Mouse (Mus musculus) CH12.LX (cell line): ENCODE results near the gene Tmem178b. TPM values are rescaled to one million over a fixed set of nuclear protein-coding genes. Genes with fewer than 3 reads are reported as not detected.

Experiments used
- DNase-seq: peaks from one replicate; pipeline ENCODE4 v3.0.0-alpha.2; 2013; ENCODE audit errors: extremely low read depth
- H3K27ac ChIP-seq: 2 replicates; pipeline ENCODE4 v1.5.1; 2012; ENCODE audit warnings: low read depth, mild to moderate bottlenecking, control low read depth, moderate library complexity; ENCODE audit not compliant: insufficient read depth
- H3K27me3 ChIP-seq: replicated peaks from 2 replicates; pipeline ENCODE3; 2012; ENCODE audit warnings: inconsistent platforms
- H3K36me3 ChIP-seq, 2 experiments: replicated peaks in 1 of 2; 2 replicates each; pipeline versions ENCODE3 to v1.6.1; 2012; ENCODE audit warnings: inconsistent platforms in 1 of 2, low read length in 1 of 2, mild to moderate bottlenecking in 1 of 2, mixed read lengths in 1 of 2, moderate library complexity in 1 of 2; ENCODE audit not compliant: control insufficient read depth in 1 of 2, insufficient read depth in 1 of 2
- H3K4me1 ChIP-seq, 2 experiments: 2 replicates each; pipeline ENCODE4 v1.6.1; 2012; ENCODE audit warnings: inconsistent platforms in 1 of 2, moderate library complexity in 1 of 2; ENCODE audit not compliant: insufficient read depth in 2 of 2, control insufficient read depth in 1 of 2
- H3K4me2 ChIP-seq: 2 replicates; pipeline ENCODE4 v1.6.1; 2012; ENCODE audit warnings: low read depth, mild to moderate bottlenecking, control low read depth; ENCODE audit not compliant: poor library complexity, insufficient read depth, severe bottlenecking
- H3K4me3 ChIP-seq, 3 experiments: fragments of 150-350 bp in 1 of 3; sonication (generic) in 1 of 3; replicated peaks in 1 of 3; 2 replicates each; pipeline versions ENCODE3 to v1.5.1; 2011 to 2012; ENCODE audit warnings: low read depth in 2 of 3, low read length in 2 of 3, mild to moderate bottlenecking in 2 of 3, moderate library complexity in 2 of 3, control low read depth in 1 of 3, improper control_type of control experiment in 1 of 3, inconsistent platforms in 1 of 3, mixed read lengths in 1 of 3; ENCODE audit not compliant: poor library complexity in 1 of 3
- H3K79me2 ChIP-seq: replicated peaks from 2 replicates; pipeline ENCODE4 v1.6.1; 2012; ENCODE audit warnings: mild to moderate bottlenecking, moderate library complexity; ENCODE audit not compliant: control insufficient read depth, poor library complexity, insufficient read depth, severe bottlenecking; ENCODE audit errors: extremely low read depth
- H3K9ac ChIP-seq: 2 replicates; pipeline ENCODE4 v1.6.1; 2012; ENCODE audit warnings: low read depth, mild to moderate bottlenecking, control low read depth, moderate library complexity; ENCODE audit not compliant: insufficient read depth
- H3K9me3 ChIP-seq: replicated peaks from 2 replicates; pipeline ENCODE3; 2012; ENCODE audit warnings: low read length, inconsistent platforms, mixed read lengths
- BHLHE40 ChIP-seq: IDR thresholded peaks from 2 replicates; pipeline ENCODE4 v1.6.1; 2011; ENCODE audit warnings: mild to moderate bottlenecking, low read depth, low read length, improper control_type of control experiment
- CHD1 ChIP-seq: IDR thresholded peaks from 2 replicates; pipeline ENCODE4 v1.6.1; 2012; ENCODE audit warnings: low read depth, low read length, improper control_type of control experiment, inconsistent platforms
- CHD2 ChIP-seq: IDR thresholded peaks from 2 replicates; pipeline ENCODE4 v1.6.1; 2011; ENCODE audit warnings: low read length, improper control_type of control experiment
- CTCF ChIP-seq, 2 experiments: IDR thresholded peaks in 1 of 2; conservative IDR thresholded peaks in 1 of 2; 2 replicates each; pipeline ENCODE4 v1.5.1; 2011 to 2012; ENCODE audit warnings: low read depth in 2 of 2, low read length in 2 of 2, improper control_type of control experiment in 1 of 2, inconsistent platforms in 1 of 2, mild to moderate bottlenecking in 1 of 2, moderate library complexity in 1 of 2
- E2F4 ChIP-seq: IDR thresholded peaks from 2 replicates; pipeline ENCODE4 v1.6.1; 2011; ENCODE audit warnings: low read depth, low read length, improper control_type of control experiment; ENCODE audit not compliant: insufficient replicate concordance
- ELF1 ChIP-seq: IDR thresholded peaks from 2 replicates; pipeline ENCODE4 v1.6.1; 2014; ENCODE audit warnings: low read depth, mild to moderate bottlenecking, inconsistent platforms, low read length, improper control_type of control experiment
- EP300 ChIP-seq: IDR thresholded peaks from 2 replicates; pipeline ENCODE4 v1.6.1; 2011; ENCODE audit warnings: low read length, improper control_type of control experiment
- JUN ChIP-seq: IDR thresholded peaks from 2 replicates; pipeline ENCODE4 v1.6.1; 2011; ENCODE audit warnings: low read depth, mild to moderate bottlenecking, low read length, improper control_type of control experiment, moderate library complexity; ENCODE audit not compliant: insufficient read depth
- KAT2A ChIP-seq: IDR thresholded peaks from 2 replicates; pipeline ENCODE4 v1.6.1; 2012; ENCODE audit warnings: low read length, improper control_type of control experiment, inconsistent platforms; ENCODE audit not compliant: insufficient replicate concordance
- MAZ ChIP-seq: IDR thresholded peaks from 2 replicates; pipeline ENCODE4 v1.6.1; 2012; ENCODE audit warnings: low read depth, mild to moderate bottlenecking, inconsistent platforms, low read length, improper control_type of control experiment, moderate library complexity
- MEF2A ChIP-seq: IDR thresholded peaks from 2 replicates; pipeline ENCODE4 v1.6.1; 2014; ENCODE audit warnings: low read depth, mild to moderate bottlenecking, inconsistent platforms, low read length, improper control_type of control experiment, borderline replicate concordance
- MXI1 ChIP-seq: IDR thresholded peaks from 2 replicates; pipeline ENCODE4 v1.6.1; 2011; ENCODE audit warnings: mild to moderate bottlenecking, low read depth, low read length, improper control_type of control experiment
- MYC ChIP-seq: IDR thresholded peaks from 2 replicates; pipeline ENCODE4 v1.6.1; 2011; ENCODE audit warnings: low read depth, mild to moderate bottlenecking, improper control_type of control experiment, low read length
- NELFE ChIP-seq: IDR thresholded peaks from 2 replicates; pipeline ENCODE4 v1.6.1; 2011; ENCODE audit warnings: low read depth, low read length, improper control_type of control experiment
- NRF1 ChIP-seq: IDR thresholded peaks from 2 replicates; pipeline ENCODE4 v1.6.1; 2014; ENCODE audit warnings: low read depth, mild to moderate bottlenecking, inconsistent platforms, low read length, improper control_type of control experiment, moderate library complexity
- POLR2A ChIP-seq: IDR thresholded peaks from 2 replicates; pipeline ENCODE4 v1.6.1; 2011; ENCODE audit warnings: low read depth, mild to moderate bottlenecking, improper control_type of control experiment, low read length
- RCOR1 ChIP-seq: conservative IDR thresholded peaks from 2 replicates; pipeline ENCODE4 v1.6.1; 2012; ENCODE audit warnings: low read depth, mild to moderate bottlenecking, inconsistent platforms, low read length, improper control_type of control experiment
- SIN3A ChIP-seq: IDR thresholded peaks from 2 replicates; pipeline ENCODE4 v1.6.1; 2012; ENCODE audit warnings: low read length, improper control_type of control experiment, inconsistent platforms
- TBP ChIP-seq: conservative IDR thresholded peaks from 2 replicates; pipeline ENCODE4 v1.6.1; 2011; ENCODE audit warnings: low read depth, low read length, improper control_type of control experiment
- ZKSCAN1 ChIP-seq: IDR thresholded peaks from 2 replicates; pipeline ENCODE4 v1.6.1; 2012; ENCODE audit warnings: low read depth, inconsistent platforms, low read length, improper control_type of control experiment, borderline replicate concordance
- ZMIZ1 ChIP-seq: IDR thresholded peaks from 2 replicates; pipeline ENCODE4 v1.6.1; 2012; ENCODE audit warnings: low read depth, mild to moderate bottlenecking, inconsistent platforms, low read length, improper control_type of control experiment
- ZNF384 ChIP-seq: IDR thresholded peaks from 2 replicates; pipeline ENCODE4 v1.6.1; 2012; ENCODE audit warnings: low read depth, low read length, improper control_type of control experiment, inconsistent platforms
- dilution Hi-C: fragments of 300-500 bp; cut with MboI; formaldehyde crosslinking; loops from 2 replicates; pipeline ENCODE4 v1.14.3; 2020; ENCODE audit warnings: low sequenced_read_pairs; ENCODE audit not compliant: extremely low pct_unique_long_range_greater_than_20kb, extremely low pct_ligation_motif_present
- in situ Hi-C: fragments of 300-500 bp; cut with MboI; formaldehyde crosslinking; loops from 3 replicates; pipeline ENCODE4 v1.14.3; 2019; ENCODE audit warnings: low sequenced_read_pairs, low pct_ligation_motif_present, low pct_unique_long_range_greater_than_20kb, mixed read lengths
- polyA plus RNA-seq: library from polyadenylated mRNA; unstranded; fragments of >175 nt; gene quantifications from 2 replicates; pipeline ENCODE4 v1.2.1, GENCODE M21; 2012; ENCODE audit warnings: low read depth; ENCODE audit not compliant: insufficient read length
- total RNA-seq, 2 experiments: library from RNA; depleted of rRNA; stranded (reverse); fragments of 300-350 nt in 1 of 2; fragments of >200 nt in 1 of 2; gene quantifications; 2 replicates each; pipeline ENCODE4 v1.2.3; 2012 to 2014

Tmem178b gene
- total and polyA plus RNA-seq, 3 experiments, result not detected

- Histone ChIP-seq H3K79me2 (no peaks in the 10 kb centered on the region), H3K27ac (no peak overlapping the region), H3K36me3 (no peaks in the 10 kb centered on the region), H3K27me3 (no peaks in the 10 kb centered on the region), H3K4me2 (no peak overlapping the region), H3K9ac (no peak overlapping the region), H3K4me3 (no peak overlapping the region), H3K4me1 (peaks cover 3 to 10% of the 10 kb centered on the region in 2 experiments; a peak in 3 of 4 replicates), H3K9me3 (no peaks in the 10 kb centered on the region)
- TF ChIP-seq TBP (no peak), MEF2A (no peak), ZMIZ1 (no peak), CTCF (conservative IDR thresholded peaks at IDR 0.05 in 1 of 2, IDR thresholded peaks at IDR 0.05 in 1 of 2; ENCODE audit: low read depth in 2 of 2, low read length in 2 of 2) (no peak), E2F4 (no peak), CHD2 (no peak), BHLHE40 (no peak), MYC (no peak), JUN (no peak), RCOR1 (no peak), POLR2A (no peak), MXI1 (no peak), SIN3A (no peak), KAT2A (no peak), ZKSCAN1 (no peak), ELF1 (no peak), MAZ (no peak), ZNF384 (no peak)
- DNase-seq, result no peak
- dilution Hi-C loops (no loop called here), in situ Hi-C loops (no loop called here)
These were observed 243.2 kb downstream of the Tmem178b start for GRCm38 (mm10) chr6:40116225-40116624.

DNA sequence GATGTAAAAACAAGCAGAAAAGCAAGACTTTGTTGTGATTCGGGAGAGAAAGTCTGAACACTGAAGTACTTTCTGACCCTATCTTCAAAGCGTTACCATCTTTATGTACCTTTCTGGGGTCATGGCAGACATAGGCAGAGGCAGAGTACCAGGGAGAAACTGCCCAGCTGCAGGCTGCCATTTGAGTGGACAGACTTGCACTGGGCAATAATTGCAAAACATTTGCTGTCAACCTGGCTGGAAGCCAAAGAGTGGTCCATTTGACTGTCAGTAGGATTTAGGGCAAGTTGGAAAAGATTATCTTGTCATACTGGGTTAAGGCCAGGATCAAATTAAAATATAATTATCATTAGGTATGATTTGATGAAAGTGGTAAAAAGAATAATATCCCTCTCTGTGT lies 247.1 kb downstream of the Tmem178b start:
- TF ChIP-seq E2F4 (no peak), CHD1 (no peak), POLR2A (no peak), EP300 (no peak), NELFE (no peak), NRF1 (no peak)
- no peaks in the 10 kb centered on the region for H3K79me2 ChIP-seq
- no peaks in the 10 kb centered on the region for H3K36me3 ChIP-seq
- H3K4me1 ChIP-seq, result peaks cover 0 to 3% of the 10 kb centered on the region in 2 experiments; a peak in 1 of 4 replicates
- in situ Hi-C loops (no loop called here), dilution Hi-C loops (no loop called here)
- no peaks in the 10 kb centered on the region for H3K27me3 ChIP-seq
- H3K27ac ChIP-seq, result no peak overlapping the region
- no peaks in the 10 kb centered on the region for H3K9me3 ChIP-seq
- H3K4me2 ChIP-seq, result no peak overlapping the region
- H3K9ac ChIP-seq, result no peak overlapping the region
- H3K4me3 ChIP-seq, result no peak overlapping the region
- DNase-seq, result no peak
